Mouse (Mus musculus): ENCODE results near the gene Ing4.

Gene Ing4

DNA sequence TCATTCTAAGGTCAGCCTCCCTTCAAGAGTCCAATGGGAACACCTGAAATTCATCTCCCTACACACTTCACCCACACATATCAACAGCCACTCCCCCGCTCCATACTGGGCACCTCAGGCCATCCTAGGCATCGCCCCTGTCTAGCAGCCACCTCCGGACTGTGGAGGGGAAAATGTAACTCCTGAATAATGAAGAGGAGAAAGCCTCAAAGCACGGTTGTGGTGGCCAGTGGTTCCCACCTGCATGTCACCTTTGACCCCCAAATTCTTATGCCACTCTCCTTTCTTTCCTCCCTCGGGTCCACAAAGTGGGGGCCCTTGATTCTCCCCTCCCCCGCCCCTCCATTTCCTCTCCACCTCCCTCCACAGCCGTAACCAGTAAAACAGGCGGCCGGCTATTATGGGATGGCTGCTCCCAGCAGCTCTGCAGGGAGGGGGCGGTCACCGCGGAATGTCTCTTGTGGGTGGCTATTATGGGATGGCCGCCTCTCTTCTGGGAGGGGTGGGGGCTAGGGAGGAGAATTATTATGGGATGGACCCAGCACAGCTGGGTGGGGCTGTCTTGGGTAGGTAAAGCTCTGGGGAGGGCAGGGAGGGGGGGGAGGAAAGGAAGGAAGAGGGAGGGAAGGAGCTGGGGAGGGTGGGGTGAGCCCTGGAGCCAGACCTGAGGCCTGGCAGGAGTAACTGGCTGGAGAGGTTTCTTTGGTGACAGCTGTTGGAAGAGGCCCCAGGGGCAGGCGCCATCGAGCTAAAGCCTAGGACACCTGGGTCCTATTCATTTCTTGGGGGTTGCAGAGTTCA lies 50.2 kb downstream of the Ing4 start:
- DNase-seq (ENCODE audit: low read depth in 2 of 2, low spot score in 2 of 2), result no peak

GRCm38 (mm10) chr6:125090341-125091085 lies 51.0 kb downstream of the Ing4 start:
- no peak for DNase-seq (ENCODE audit: low read depth in 2 of 2, low spot score in 2 of 2)

DNA sequence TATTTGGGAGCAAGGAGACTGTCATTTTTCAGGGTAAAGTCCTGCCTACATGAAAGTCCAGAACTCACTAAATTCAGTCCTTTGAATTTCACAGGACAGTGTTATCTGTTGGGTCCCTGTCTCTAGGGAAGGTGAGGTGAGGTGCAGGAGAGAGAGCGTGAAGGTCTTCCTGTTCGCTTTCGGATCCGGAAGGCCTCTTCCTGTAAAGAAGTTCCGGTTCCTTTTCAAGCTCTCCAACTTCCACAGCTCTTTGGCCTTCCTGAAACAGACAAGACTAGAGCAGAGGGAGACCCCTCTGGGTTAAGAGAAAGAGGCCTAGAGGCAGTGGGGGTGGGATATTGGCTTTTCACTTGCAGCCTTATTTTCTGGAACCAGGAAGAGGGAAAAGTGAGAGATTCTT lies 52.8 kb downstream of the Ing4 start:
- no peak for DNase-seq (ENCODE audit: low read depth in 2 of 2, low spot score in 2 of 2)

DNA sequence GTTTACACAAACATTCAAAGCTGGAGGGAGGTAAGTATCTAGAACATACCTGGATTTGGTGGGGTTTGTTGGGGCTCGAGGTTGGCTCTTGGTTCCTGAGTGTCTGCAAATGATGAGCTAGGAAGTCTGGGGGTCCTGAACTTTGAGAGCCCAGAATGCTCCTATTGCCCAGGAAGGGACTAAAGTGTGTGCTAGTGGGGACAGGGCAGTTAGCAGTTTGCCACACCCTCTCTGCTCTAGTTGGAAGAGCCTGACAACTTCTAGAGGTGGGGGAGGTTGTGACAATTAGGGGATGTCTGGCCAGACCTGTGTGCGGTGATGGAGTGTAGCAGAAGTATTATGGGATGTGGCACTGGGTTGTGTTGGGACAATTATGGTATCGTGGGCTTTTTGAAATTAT lies 55.3 kb downstream of the Ing4 start:
- DNase-seq (ENCODE audit: low read depth in 2 of 2, low spot score in 2 of 2), result no peak

DNA sequence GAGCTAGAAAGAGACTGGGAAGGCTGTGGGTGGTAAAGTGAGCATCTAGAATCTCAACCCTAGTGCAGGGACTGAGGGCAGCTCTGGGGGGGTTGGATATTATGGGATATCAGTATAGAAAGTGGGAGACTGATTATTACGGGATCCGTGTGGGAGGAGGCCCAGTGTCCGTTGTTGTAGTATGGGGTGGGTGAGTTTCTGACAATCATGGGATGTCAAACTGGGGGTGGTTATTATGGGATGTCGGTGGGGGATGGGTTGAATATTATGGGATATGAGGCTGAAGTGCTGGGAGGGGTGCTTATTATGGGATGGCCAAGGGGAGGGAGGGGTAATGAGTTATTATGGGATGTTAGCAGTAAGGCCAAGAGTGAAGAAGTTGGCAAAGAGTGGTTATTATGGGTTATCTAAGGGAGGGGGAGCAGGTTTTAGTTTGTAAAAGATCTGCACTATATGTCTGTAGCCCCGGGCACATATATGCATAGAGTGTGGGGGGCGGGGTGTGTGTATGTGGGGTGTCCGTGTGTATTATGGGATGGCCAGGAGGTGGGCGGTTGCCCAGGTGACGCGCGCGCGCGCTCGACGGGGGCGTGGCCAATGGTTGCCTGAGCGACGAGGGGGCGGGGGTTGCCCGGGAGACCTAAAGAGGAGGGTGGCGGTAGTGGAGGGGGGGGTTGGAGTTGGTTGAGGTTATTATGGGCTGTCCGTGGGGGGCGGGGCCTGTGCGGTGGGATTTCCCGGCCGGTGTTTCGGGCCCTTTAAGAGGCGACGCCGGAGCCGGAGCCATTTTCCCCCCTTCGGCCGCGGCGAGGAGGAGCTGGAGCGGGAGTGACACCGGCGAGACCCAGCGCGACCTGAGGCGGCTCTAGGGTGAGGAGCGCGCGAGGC lies 56.1 kb downstream of the Ing4 start, which contains the start of gene Chd4:
Chd4 (plus strand) TSS at position 591 of the 888 bp plus-strand sequence.
- DNase-seq (ENCODE audit: low read depth in 2 of 2, low spot score in 2 of 2), result peak; percentile 70 to 79

DNA sequence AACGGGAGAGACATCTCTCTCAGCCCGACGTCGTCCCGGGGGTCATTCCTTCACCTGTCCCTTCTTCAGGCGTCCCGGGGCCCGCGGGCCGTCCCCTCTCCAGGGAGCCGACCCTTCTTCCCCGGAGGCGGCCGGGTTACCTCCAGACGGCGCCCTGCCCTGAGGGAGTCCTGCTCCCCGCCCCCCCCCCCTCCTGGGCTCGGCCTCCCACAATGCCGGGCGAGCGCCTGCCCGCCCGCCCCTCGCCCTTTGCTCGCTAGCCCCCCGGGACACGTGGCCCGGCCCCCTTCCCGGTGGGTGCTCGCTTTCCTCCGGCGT lies 56.7 kb downstream of the Ing4 start:
- no peak for DNase-seq (ENCODE audit: low read depth in 2 of 2, low spot score in 2 of 2)

- peak; percentile 21 to 23 for DNase-seq (ENCODE audit: low read depth in 2 of 2, low spot score in 2 of 2)
These were observed 57.2 kb downstream of the Ing4 start for GRCm38 (mm10) chr6:125096597-125097345.

GRCm38 (mm10) chr6:125097346-125097689 lies 57.8 kb downstream of the Ing4 start:
- no peak for DNase-seq (ENCODE audit: low read depth in 2 of 2, low spot score in 2 of 2)

- DNase-seq (ENCODE audit: low read depth in 2 of 2, low spot score in 2 of 2), result no peak
These were observed 58.4 kb downstream of the Ing4 start for GRCm38 (mm10) chr6:125097951-125098350.

GRCm38 (mm10) chr6:125098513-125098912 lies 59.0 kb downstream of the Ing4 start:
- no peak for DNase-seq (ENCODE audit: low read depth in 2 of 2, low spot score in 2 of 2)
